Mouse (Mus musculus): ENCODE measurements around the gene Il1f5.

GRCm38 (mm10) chr2:24316919-24317318, 40.2 kb downstream of the Il1f5 start:
- TF ChIP-seq POLR2A (IDR thresholded peaks at IDR 0.05; ENCODE audit: low read depth, low read length) (no peak), CTCF (conservative IDR thresholded peaks at IDR 0.05; ENCODE audit: insufficient read depth, insufficient read length, low read depth, low read length) (no peak)

Measured in kidney, adult 2 months (tissue).